Mouse (Mus musculus) adrenal gland, adult 8-10 months (tissue): ENCODE results near the gene Gm3164. TPM values are rescaled to one million over a fixed set of nuclear protein-coding genes. Genes with fewer than 3 reads are reported as not detected.
"Not testable (repeated sequence)": the region's sequence is repeated elsewhere in the genome, so short reads cannot be mapped to it uniquely, and the experiment has no call there.

Source experiments
- DNase-seq: peaks from one replicate; pipeline ENCODE4 v3.0.0; 2022
- total RNA-seq, 4 experiments: library from RNA; stranded (reverse); gene quantifications; 2 replicates each; pipeline ENCODE4 v1.2.4; 2022

Gm3164 gene
- under 1 TPM in 1 of 4 experiments, not detected in 3; 0.31 TPM for total RNA-seq

GRCm38 (mm10) chr14:4414965-4415835 is at the start of gene Gm3164:
Gm3164 (plus strand) TSS chr14:4415448.
- not testable (repeated sequence) for DNase-seq

DNA sequence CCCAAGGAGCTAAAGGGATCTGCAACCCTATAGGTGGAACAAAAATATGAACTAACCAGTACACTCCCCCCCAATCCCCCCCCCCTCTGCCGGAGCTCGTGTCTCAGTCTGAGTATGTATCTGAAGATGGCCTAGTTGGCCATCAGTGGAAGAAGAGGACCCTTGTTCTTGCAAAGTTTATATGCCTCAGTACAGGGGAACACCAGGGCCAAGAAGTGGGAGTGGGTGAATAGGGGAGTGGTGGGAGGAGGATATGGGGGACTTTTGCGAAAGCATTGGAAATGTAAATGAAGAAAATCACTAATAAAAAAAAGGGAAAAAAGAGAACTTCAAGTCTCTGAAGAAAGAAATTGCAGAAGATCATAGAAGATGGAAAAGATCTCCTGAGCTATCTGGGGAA is 46.3 kb upstream of the Gm3164 start:
- not testable (repeated sequence) for DNase-seq

DNA sequence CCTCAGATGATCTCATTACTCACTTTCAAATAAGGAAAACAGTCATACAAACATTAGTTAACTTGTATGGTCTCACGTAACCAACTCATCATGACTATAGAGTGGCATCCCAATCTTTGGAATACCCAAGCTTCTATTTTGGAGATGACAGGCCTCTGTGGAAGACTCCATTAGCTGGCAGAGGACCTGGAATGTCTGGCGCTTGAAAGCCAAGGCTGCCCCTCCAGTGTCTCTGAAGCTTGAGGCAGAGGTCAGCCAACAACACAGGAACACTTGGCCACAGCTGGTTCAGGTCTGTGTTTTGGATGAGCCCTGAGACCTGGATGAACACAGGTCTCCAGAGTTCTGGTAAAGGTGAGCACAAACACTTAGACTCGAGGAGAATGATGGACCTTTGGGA is 45.6 kb upstream of the Gm3164 start:
- not testable (repeated sequence) for DNase-seq

DNA sequence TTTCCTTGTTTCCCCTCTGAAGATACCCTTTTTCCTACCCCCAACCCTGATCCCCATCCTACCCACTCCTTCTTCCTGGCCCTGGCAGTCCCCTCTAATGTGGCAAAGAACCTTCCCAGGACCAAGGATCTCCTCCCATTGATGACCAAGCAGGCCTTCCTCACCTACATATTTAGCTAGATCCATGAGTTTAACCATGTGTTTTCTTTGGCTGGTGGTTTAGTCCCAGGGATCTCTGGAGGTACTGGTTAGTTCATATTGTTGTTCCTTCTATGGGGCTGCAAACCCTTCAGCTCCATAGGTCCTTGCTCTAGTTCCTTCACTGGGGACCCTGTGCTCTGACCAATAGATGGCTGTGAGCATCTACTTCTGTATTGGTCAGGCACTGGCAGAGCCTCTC is 37.4 kb upstream of the Gm3164 start:
- not testable (repeated sequence) for DNase-seq

DNA sequence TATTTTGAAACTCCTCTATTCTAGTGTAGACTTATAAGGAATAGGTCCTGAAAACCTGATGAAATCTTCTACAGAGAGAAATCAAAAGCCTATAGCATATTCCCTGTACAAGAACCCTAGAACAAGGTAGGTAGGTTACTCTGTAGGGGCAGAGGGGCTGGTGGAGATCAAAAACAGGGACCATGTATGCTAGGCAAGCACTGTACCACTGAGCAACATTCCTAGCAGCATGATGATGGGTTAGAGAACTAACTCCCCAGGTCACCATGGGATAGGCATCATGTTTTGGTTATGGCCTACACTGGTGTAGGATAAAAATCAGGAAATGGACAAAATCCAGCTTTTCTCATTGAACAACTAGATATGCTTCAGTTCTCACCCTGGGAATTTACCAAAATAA is 29.6 kb upstream of the Gm3164 start:
- DNase-seq = not testable (repeated sequence)

- DNase-seq = not testable (repeated sequence)
Observed at GRCm38 (mm10) chr14:4392841-4393530, 22.3 kb upstream of the Gm3164 start.

DNA sequence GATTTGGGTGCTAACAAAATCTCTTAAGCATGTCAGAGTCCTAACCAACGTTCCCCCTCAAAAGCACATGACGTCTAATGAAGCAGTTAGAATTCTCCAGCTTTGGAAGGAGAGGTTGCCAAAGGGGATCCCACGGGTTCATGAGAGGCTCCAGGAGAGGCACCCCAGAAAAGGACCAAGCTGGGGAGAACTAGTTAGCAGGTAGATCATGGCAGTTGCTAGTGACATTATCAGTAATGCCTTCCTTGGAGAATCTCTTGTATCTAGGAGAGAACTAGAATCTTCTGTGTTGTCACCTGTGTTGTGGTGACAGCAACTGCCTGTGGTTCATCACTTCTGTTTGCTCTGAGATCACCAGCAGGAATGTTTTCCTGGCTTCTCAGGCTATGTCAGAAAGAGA is 18.0 kb upstream of the Gm3164 start, which contains the start of gene Gm3159:
TSS of gene Gm3159 (plus strand) at position 301 of the 400 bp plus-strand sequence.
- DNase-seq = not testable (repeated sequence)

GRCm38 (mm10) chr14:4398624-4399023 is 16.6 kb upstream of the Gm3164 start:
- DNase-seq = not testable (repeated sequence)

- DNase-seq = not testable (repeated sequence)
Observed at GRCm38 (mm10) chr14:4400115-4400789, 15.0 kb upstream of the Gm3164 start.

DNA sequence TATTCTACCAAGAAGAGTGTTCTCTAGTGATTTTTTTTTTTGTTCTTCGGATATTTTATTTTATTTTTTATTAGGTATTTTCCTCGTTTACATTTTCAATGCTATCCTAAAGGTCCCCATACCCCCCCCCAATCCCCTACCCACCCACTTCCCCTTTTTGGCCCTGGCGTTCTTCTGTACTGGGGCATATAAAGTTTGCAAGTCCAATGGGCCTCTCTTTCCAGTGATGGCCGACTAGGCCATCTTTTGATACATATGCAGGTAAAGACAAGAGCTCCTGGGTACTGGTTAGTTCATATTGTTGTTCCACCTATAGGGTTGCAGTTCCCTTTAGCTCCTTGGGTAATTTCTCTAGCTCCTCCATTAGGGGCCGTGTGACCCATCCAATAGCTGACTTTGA is 14.0 kb upstream of the Gm3164 start:
- not testable (repeated sequence) for DNase-seq

DNA sequence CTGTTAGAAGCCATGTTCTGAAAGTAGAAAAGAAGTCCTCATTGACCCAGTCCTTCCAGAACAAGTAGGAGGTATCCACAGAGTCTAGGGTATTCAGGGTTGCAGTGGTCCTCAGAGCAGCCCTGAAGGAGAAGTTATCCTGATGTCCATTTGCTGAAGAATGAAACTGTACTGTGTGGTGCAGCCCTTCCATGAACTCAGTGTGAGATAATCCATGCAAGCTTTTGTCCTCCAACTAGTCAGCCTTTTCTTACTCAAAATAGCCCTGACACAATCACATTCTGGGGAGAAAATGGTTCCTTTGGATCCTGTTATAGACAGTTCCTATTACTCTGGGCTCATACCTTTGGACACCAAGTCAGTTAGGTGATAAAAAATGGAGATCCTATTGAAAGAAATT is 11.4 kb upstream of the Gm3164 start:
- DNase-seq = not testable (repeated sequence)

DNA sequence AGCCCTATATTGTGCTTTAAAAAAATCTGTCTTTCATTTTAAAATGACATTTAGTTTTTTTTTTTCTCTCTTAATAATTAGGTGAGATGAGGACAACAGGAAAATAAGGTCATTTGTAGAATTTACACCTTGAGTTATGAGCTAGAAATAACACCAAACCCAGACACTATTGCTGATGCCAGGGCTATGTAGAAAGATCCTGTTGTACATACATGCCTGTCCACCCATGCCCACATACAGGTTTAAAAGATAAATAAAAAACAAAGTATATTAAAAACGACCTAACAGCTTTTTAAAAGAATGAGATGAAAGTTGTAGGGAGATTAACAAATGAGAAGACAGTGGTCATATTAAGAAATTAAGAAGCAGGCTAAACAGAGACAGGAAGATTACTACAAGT is 5.3 kb upstream of the Gm3164 start:
- DNase-seq = not testable (repeated sequence)

DNA sequence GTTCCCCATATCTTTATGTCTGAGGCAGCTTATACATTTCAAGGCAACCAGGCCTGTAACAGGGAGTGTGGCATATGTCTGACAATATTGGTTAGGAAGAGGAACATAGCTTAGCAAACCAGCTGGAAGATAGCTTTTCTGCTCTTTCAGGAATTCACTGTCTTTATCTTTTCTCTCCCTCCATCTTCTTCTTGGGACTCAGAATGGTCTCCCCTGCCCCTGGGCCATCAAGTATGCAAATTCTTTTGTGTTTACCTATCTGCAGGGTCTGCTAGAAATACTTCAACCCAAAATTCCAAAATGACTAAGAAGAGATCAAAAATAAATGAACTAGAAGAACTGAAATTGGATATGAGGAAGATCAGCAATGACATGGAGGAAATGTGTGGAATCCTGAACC is 15.4 kb downstream of the Gm3164 start, which contains the start of gene Gm3173:
TSS of gene Gm3173 (plus strand) at position 301 of the 400 bp plus-strand sequence.
- DNase-seq = not testable (repeated sequence)

GRCm38 (mm10) chr14:4481445-4481844 is 66.2 kb downstream of the Gm3164 start, which contains the start of gene Gm3182:
Gm3182 (plus strand) TSS chr14:4481745.
- DNase-seq = not testable (repeated sequence)

Other genes starting within 250 kb of the Gm3164 start
- not detected for gene Gm2974, start 232.9 kb upstream of the Gm3164 start, total RNA-seq
- not detected for gene Gm3138, start 165.8 kb upstream of the Gm3164 start, total RNA-seq
- gene Gm3149, start 98.2 kb upstream of the Gm3164 start, total RNA-seq = not detected
- under 1 TPM in 1 of 4 experiments, not detected in 3; 0.30 TPM for gene 2610042L04Rik, start 80.7 kb upstream of the Gm3164 start, total RNA-seq
- not detected for gene Gm3159, start 17.9 kb upstream of the Gm3164 start, total RNA-seq
- gene Gm3173, start 15.5 kb downstream of the Gm3164 start, total RNA-seq = 1 to 10 TPM in 1 of 4 experiments, not detected in 3; 1.1 TPM
- gene Gm3182, start 66.3 kb downstream of the Gm3164 start, total RNA-seq = not detected
- not detected for gene Gm3047, start 140.0 kb downstream of the Gm3164 start, total RNA-seq
- not detected for gene Gm8159, start 216.9 kb downstream of the Gm3164 start, total RNA-seq
- not detected for gene Gm3239, start 248.7 kb downstream of the Gm3164 start, total RNA-seq